25 mouse cellular contexts compared by ENCODE assay signal in genomic region chr19:43966481-43966880, GRCm38 (mm10). TPM values are rescaled to one million over a fixed set of nuclear protein-coding genes. Genes with fewer than 3 reads are reported as not detected.
"Had no signal": no experiment of that assay in that cellular context is flagged by ENCODE, and none has a peak within 500 bp of the region (broad histone marks: within the 10 kb centered on the region; RNA-seq: fewer than 3 reads in every experiment).

No protein-coding gene starts in this region.

- H3K9ac ChIP-seq: forebrain, postnatal 0 days; heart, embryonic 13.5 days; heart, embryonic 15.5 days; hindbrain, embryonic 13.5 days; hindbrain, embryonic 15.5 days; limb, embryonic 13.5 days; limb, embryonic 15.5 days; liver, embryonic 12.5 days; liver, embryonic 14.5 days had no signal

- H3K4me1 ChIP-seq: heart, embryonic 13.5 days; heart, embryonic 15.5 days; hindbrain, embryonic 13.5 days; hindbrain, embryonic 15.5 days; limb, embryonic 13.5 days; liver, embryonic 12.5 days had no signal

- H3K27ac ChIP-seq: heart, adult 2 months; heart, embryonic 13.5 days; heart, embryonic 15.5 days; hindbrain, embryonic 13.5 days; hindbrain, embryonic 15.5 days; hindbrain, postnatal 0 days; kidney, postnatal 0 days; limb, embryonic 13.5 days; limb, embryonic 15.5 days; liver, embryonic 12.5 days; liver, embryonic 14.5 days had no signal

- H3K36me3 ChIP-seq: heart, embryonic 13.5 days; heart, embryonic 15.5 days; hindbrain, embryonic 13.5 days; hindbrain, embryonic 15.5 days; limb, embryonic 13.5 days; limb, embryonic 15.5 days had no signal

- H3K27me3 ChIP-seq: hindbrain, embryonic 13.5 days; hindbrain, embryonic 15.5 days; limb, embryonic 13.5 days; limb, embryonic 15.5 days had no signal

- ATAC-seq: forebrain, postnatal 0 days; hindbrain, postnatal 0 days; intestine, embryonic 16.5 days; liver, embryonic 12.5 days had no signal

- DNase-seq: forebrain, postnatal 0 days; gastrocnemius, postnatal 14 days; gastrocnemius, postnatal 36 days; heart, adult 11 months; heart, adult 2 months; heart, postnatal 14 days; heart, postnatal 36 days; kidney, adult 11 months; kidney, postnatal 25 days; layer of hippocampus, adult 9-11 months; layer of hippocampus, postnatal 36 days; left cerebral cortex, postnatal 4 days had no signal

- H3K4me2 ChIP-seq: heart, embryonic 11.5 days; heart, embryonic 13.5 days; heart, embryonic 15.5 days; hindbrain, embryonic 13.5 days; hindbrain, embryonic 15.5 days; limb, embryonic 13.5 days; limb, embryonic 15.5 days; liver, embryonic 12.5 days had no signal

- H3K4me3 ChIP-seq: heart, adult 2 months; heart, embryonic 13.5 days; heart, embryonic 15.5 days; hindbrain, embryonic 13.5 days; hindbrain, embryonic 15.5 days; limb, embryonic 13.5 days; limb, embryonic 15.5 days; liver, embryonic 12.5 days had no signal

- H3K9me3 ChIP-seq: heart, embryonic 13.5 days; heart, embryonic 15.5 days; hindbrain, embryonic 13.5 days; hindbrain, embryonic 15.5 days; limb, embryonic 13.5 days; limb, embryonic 15.5 days; liver, embryonic 12.5 days had no signal

RNA-seq across cellular contexts. Expression of gene Cpn1, which starts 19.9 kb away (rescaled TPM):
- polyA plus RNA-seq: limb, embryonic 11.5 days had no signal
